Mouse (Mus musculus) myocyte (in vitro differentiated cells): ENCODE measurements around the gene Epo. TPM values are rescaled to one million over a fixed set of nuclear protein-coding genes. Genes with fewer than 3 reads are reported as not detected.

Experiments used
- H3K27me3 ChIP-seq: one replicate; pipeline ENCODE4 v1.6.1; 2011; ENCODE audit not compliant: control insufficient read depth, insufficient read depth, insufficient read length
- H3K36me3 ChIP-seq: one replicate; pipeline ENCODE4 v1.6.1; 2011; ENCODE audit not compliant: control insufficient read depth, insufficient read depth
- H3K4me2 ChIP-seq: one replicate; pipeline ENCODE4 v1.6.1; 2011; ENCODE audit warnings: low read depth, control low read depth
- H3K4me3 ChIP-seq: one replicate; pipeline ENCODE4 v1.5.1; 2011; ENCODE audit warnings: mild to moderate bottlenecking, control low read depth, moderate library complexity
- H3K79me2 ChIP-seq: one replicate; pipeline ENCODE4 v1.6.1; 2011; ENCODE audit not compliant: control insufficient read depth, insufficient read depth
- H3ac ChIP-seq: one replicate; pipeline ENCODE4 v1.6.1; 2011; ENCODE audit not compliant: control insufficient read depth, insufficient read length
- CEBPB ChIP-seq: IDR thresholded peaks from 2 replicates; pipeline ENCODE4 v1.6.1; 2011; ENCODE audit warnings: mild to moderate bottlenecking, moderate library complexity; ENCODE audit not compliant: poor library complexity, insufficient read depth, severe bottlenecking
- MAX ChIP-seq: IDR thresholded peaks from one replicate; pipeline ENCODE4 v1.6.1; 2011; ENCODE audit warnings: low read depth, mild to moderate bottlenecking, control low read depth
- MYOD1 ChIP-seq, 3 experiments: IDR thresholded peaks; one replicate each; pipeline ENCODE4 v1.6.1; 2011; ENCODE audit warnings: control low read depth in 2 of 3, low read depth in 2 of 3, mild to moderate bottlenecking in 2 of 3, moderate library complexity in 1 of 3; ENCODE audit not compliant: insufficient read length in 2 of 3, control insufficient read depth in 1 of 3
- MYOG ChIP-seq, 3 experiments: IDR thresholded peaks; one replicate each; pipeline ENCODE4 v1.6.1; 2011; ENCODE audit warnings: control low read depth in 2 of 3, low read depth in 2 of 3, mild to moderate bottlenecking in 2 of 3; ENCODE audit not compliant: insufficient read length in 2 of 3, control insufficient read depth in 1 of 3, insufficient read depth in 1 of 3
- POLR2A ChIP-seq: IDR thresholded peaks from one replicate; pipeline ENCODE4 v1.6.1; 2011; ENCODE audit warnings: low read depth, mild to moderate bottlenecking, control low read depth, moderate library complexity; ENCODE audit not compliant: insufficient read length
- POLR2AphosphoS2 ChIP-seq: IDR thresholded peaks from one replicate; pipeline ENCODE4 v1.6.1; 2011; ENCODE audit warnings: low read depth, control low read depth; ENCODE audit not compliant: insufficient read length
- REST ChIP-seq: IDR thresholded peaks from one replicate; pipeline ENCODE4 v1.6.1; 2011; ENCODE audit warnings: mild to moderate bottlenecking, control low read depth, moderate library complexity; ENCODE audit not compliant: insufficient read depth, insufficient read length
- SRF ChIP-seq: IDR thresholded peaks from one replicate; pipeline ENCODE4 v1.6.1; 2011; ENCODE audit warnings: low read depth; ENCODE audit not compliant: control insufficient read depth, insufficient read length
- TCF12 ChIP-seq: IDR thresholded peaks from one replicate; pipeline ENCODE4 v1.6.1; 2011; ENCODE audit warnings: mild to moderate bottlenecking, control low read depth; ENCODE audit not compliant: poor library complexity, insufficient read depth, severe bottlenecking
- TCF3 ChIP-seq: IDR thresholded peaks from one replicate; pipeline ENCODE4 v1.6.1; 2011; ENCODE audit warnings: low read depth, control low read depth; ENCODE audit not compliant: insufficient read length
- USF1 ChIP-seq: IDR thresholded peaks from one replicate; pipeline ENCODE4 v1.6.1; 2011; ENCODE audit warnings: low read depth, mild to moderate bottlenecking, control low read depth, moderate library complexity
- polyA plus RNA-seq: library from polyadenylated mRNA; unstranded; fragments of >200 nt; fragmentation: generic; extraction: Trizol; gene quantifications from one replicate; pipeline ENCODE4 v1.2.1, GENCODE M21; 2012; ENCODE audit warnings: missing spikeins

Epo gene
- polyA plus RNA-seq, 1 experiment: not detected

- no peak overlapping the region for H3K4me2 ChIP-seq
- H3K79me2 ChIP-seq: peaks cover 4% of the 10 kb centered on the region
- peaks cover 8% of the 10 kb centered on the region for H3K36me3 ChIP-seq
- H3K27me3 ChIP-seq: no peaks in the 10 kb centered on the region
- peak; percentile 32 for TF ChIP-seq POLR2AphosphoS2
- TF ChIP-seq MYOG (IDR thresholded peaks at IDR 0.05; ENCODE audit: control insufficient read depth in 1 of 3, insufficient read depth in 1 of 3, insufficient read length in 2 of 3, low read depth in 2 of 3): no peak
- H3ac ChIP-seq: no peak overlapping the region
- no peak overlapping the region for H3K4me3 ChIP-seq
These were observed 10.3 kb downstream of the Epo start for GRCm38 (mm10) chr5:137522711-137523110.

GRCm38 (mm10) chr5:137521861-137522260 is 11.2 kb downstream of the Epo start:
- Histone ChIP-seq H3ac (no peak overlapping the region), H3K36me3 (peaks cover 8% of the 10 kb centered on the region), H3K4me3 (no peak overlapping the region), H3K4me2 (no peak overlapping the region), H3K27me3 (no peaks in the 10 kb centered on the region), H3K79me2 (peaks cover 13% of the 10 kb centered on the region)
- no peak for TF ChIP-seq POLR2A
- no peak for TF ChIP-seq MYOD1 (IDR thresholded peaks at IDR 0.05; ENCODE audit: control insufficient read depth in 1 of 3, insufficient read length in 2 of 3, low read depth in 2 of 3)
- TF ChIP-seq TCF12: no peak
- no peak for TF ChIP-seq SRF
- no peak for TF ChIP-seq MYOG (IDR thresholded peaks at IDR 0.05; ENCODE audit: control insufficient read depth in 1 of 3, insufficient read depth in 1 of 3, insufficient read length in 2 of 3, low read depth in 2 of 3)
- TF ChIP-seq REST: no peak
- TF ChIP-seq POLR2AphosphoS2: no peak
- TF ChIP-seq MAX: no peak

- H3K79me2 ChIP-seq: peaks cover 31% of the 10 kb centered on the region
- no peak for TF ChIP-seq TCF3
- no peak for TF ChIP-seq POLR2A
- H3K4me2 ChIP-seq: no peak overlapping the region
- H3ac ChIP-seq: no peak overlapping the region
- no peak overlapping the region for H3K4me3 ChIP-seq
- H3K27me3 ChIP-seq: no peaks in the 10 kb centered on the region
- peaks cover 8% of the 10 kb centered on the region for H3K36me3 ChIP-seq
These were observed 13.1 kb downstream of the Epo start for GRCm38 (mm10) chr5:137519691-137520550.

GRCm38 (mm10) chr5:137518436-137518835 is 14.6 kb downstream of the Epo start, which contains the start of gene Gigyf1:
TSS of gene Gigyf1 (plus strand) at chr5:137518548.
- peaks cover 8% of the 10 kb centered on the region for H3K36me3 ChIP-seq
- H3K27me3 ChIP-seq: no peaks in the 10 kb centered on the region
- H3K4me3 ChIP-seq: no peak within 1 kb of the TSS
- no peak within 1 kb of the TSS for H3K4me2 ChIP-seq
- H3ac ChIP-seq: no peak within 1 kb of the TSS
- H3K79me2 ChIP-seq: peaks cover 46% of the 10 kb centered on the region
- no peak for TF ChIP-seq MYOG (IDR thresholded peaks at IDR 0.05; ENCODE audit: control insufficient read depth in 1 of 3, insufficient read depth in 1 of 3, insufficient read length in 2 of 3, low read depth in 2 of 3)
- no peak for TF ChIP-seq POLR2A
- no peak for TF ChIP-seq MYOD1 (IDR thresholded peaks at IDR 0.05; ENCODE audit: control insufficient read depth in 1 of 3, insufficient read length in 2 of 3, low read depth in 2 of 3)
- no peak for TF ChIP-seq SRF

- H3K4me2 ChIP-seq: no peak overlapping the region
- H3K36me3 ChIP-seq: peaks cover 4% of the 10 kb centered on the region
- H3ac ChIP-seq: no peak overlapping the region
- no peak overlapping the region for H3K4me3 ChIP-seq
- H3K79me2 ChIP-seq: peaks cover 71% of the 10 kb centered on the region
- H3K27me3 ChIP-seq: no peaks in the 10 kb centered on the region
- TF ChIP-seq POLR2A (no peak), MYOD1 (IDR thresholded peaks at IDR 0.05; ENCODE audit: control insufficient read depth in 1 of 3, insufficient read length in 2 of 3, low read depth in 2 of 3) (no peak), POLR2AphosphoS2 (no peak), TCF12 (no peak), MYOG (IDR thresholded peaks at IDR 0.05; ENCODE audit: control insufficient read depth in 1 of 3, insufficient read depth in 1 of 3, insufficient read length in 2 of 3, low read depth in 2 of 3) (no peak), CEBPB (no peak), USF1 (no peak)
These were observed 18.2 kb downstream of the Epo start for GRCm38 (mm10) chr5:137514811-137515210.
